Mouse (Mus musculus): ENCODE results near the gene Fam98b. TPM values are rescaled to one million over a fixed set of nuclear protein-coding genes. Genes with fewer than 3 reads are reported as not detected.

The Fam98b gene
- polyA plus RNA-seq, 1 experiment = 28.1 TPM

DNA sequence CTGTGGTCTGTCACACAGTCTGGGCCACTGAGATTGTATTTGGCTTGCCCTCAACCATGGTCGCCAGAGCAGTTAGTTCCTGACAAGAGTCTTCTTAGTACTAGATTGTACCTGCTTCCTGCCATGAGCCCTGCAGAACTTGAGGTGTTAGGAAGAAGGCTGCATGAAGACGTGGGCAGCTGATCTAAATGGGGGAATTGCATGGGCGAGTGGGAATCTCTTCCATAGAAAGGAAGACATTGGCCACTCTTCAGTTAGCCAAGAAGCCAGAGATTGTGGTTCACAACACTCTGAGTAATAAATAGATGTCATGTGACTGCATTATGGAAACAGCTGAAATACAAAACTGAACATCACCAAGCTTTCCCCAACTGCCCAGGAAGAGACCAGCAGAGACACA is 69.5 kb downstream of the Fam98b start:
- Histone ChIP-seq H3K4me3 (ENCODE audit: insufficient read depth, low read depth, low read length) (no peak overlapping the region), H3K27ac (replicated peaks; ENCODE audit: low read depth, low read length) (no peak overlapping the region), H3K4me1 (ENCODE audit: control insufficient read depth, insufficient read depth, insufficient read length, low read length) (no peaks in the 10 kb centered on the region)

Other genes starting within 250 kb of the Fam98b start
- gene Spred1, start 128.4 kb upstream of the Fam98b start, polyA plus RNA-seq (2012; ENCODE audit: insufficient read depth, insufficient read length, missing spikeins) = 7.1 and 12.1 TPM in 2 replicates
- 0.46 TPM in 1 of 2 replicates, not detected in the other for gene Rasgrp1, start 93.3 kb downstream of the Fam98b start, polyA plus RNA-seq (2012; ENCODE audit: insufficient read depth, insufficient read length, missing spikeins)